Mouse (Mus musculus) frontal cortex, postnatal 10 days (tissue): ENCODE results near the gene Gm26920.
A peak's percentile ranks its signal among the peaks of the same experiment; 100 is the strongest.

Experiments
- DNase-seq, 2 experiments: peaks; one replicate each; pipeline ENCODE4 v3.0.0; 2022; ENCODE audit warnings: low spot score in 2 of 2, mixed read lengths in 1 of 2

Gene Gm26920

DNA sequence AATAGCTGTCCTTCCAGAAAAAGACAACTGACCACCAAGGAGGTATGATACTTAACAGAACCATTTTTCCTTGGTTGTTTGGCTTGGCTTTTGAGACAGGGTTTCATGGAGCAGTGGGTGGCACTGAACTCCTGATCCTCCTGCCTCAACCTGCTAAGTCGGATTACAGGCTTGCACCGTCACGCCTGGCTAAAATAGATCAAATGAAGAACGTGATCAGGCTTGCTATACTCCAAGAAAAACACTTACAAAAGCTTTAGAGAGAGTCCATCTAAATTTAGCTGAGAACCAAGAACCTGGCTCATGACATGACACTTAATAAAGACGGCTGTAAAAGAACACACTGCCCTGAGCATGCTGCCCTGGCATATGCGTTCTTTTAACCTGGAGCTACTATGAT is 29.9 kb downstream of the Gm26920 start:
- DNase-seq, result no peak

DNA sequence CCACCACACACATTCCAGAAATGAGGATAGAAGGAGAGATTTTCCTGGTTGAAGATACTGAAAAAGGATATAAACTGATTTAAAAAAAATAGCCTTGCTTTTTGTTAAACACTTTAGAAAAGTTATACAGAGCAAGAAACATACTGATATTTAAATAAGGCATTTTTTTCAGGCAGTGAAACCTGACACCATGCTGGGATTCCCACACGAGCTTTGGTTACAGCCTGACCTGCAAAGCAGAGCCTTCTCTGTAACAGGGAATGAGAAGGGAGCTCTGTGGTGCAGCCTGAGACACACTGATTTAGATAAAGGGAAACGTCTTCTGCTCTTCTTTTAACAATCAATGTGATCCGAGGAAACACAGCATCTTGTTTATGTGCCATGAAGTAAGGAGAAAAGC is 36.6 kb downstream of the Gm26920 start:
- no peak for DNase-seq

DNA sequence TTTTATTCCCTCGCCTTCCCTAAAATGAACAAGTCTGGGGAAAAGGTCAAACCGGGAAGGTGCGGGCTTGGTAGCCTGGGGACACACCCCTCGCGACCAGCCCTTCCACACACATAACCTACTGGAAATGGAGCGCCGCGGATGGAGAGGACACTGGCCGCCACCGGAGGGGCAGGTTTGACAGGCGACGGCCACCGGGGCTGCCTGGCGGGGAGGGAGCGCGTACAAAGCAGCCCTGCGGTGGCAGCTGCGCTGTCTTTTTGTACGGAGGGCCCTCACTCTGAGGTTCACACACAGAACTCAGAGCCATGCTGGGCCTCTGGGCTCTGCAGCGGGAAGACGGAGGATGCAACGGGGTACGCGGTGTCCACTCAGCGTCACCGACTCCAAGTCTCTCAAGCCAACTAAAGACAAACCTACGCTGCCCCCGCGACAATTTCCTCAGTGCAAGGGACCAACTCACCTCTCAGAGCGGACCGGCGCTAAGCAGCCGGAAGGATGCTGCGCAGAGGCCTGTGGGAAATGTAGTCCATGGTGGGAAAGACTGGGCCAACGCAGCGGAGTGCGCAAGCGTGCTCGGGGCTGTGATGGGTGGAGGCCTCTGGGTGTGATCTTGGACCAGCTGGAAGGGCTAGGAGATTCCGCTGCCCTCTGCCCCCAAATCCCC is 39.2 kb downstream of the Gm26920 start, which contains the start of gene Zfp14:
Gene Zfp14, minus strand, starts transcription at position 499 of the 667 bp plus-strand sequence.
- DNase-seq, result peak; percentile 77 to 88

DNA sequence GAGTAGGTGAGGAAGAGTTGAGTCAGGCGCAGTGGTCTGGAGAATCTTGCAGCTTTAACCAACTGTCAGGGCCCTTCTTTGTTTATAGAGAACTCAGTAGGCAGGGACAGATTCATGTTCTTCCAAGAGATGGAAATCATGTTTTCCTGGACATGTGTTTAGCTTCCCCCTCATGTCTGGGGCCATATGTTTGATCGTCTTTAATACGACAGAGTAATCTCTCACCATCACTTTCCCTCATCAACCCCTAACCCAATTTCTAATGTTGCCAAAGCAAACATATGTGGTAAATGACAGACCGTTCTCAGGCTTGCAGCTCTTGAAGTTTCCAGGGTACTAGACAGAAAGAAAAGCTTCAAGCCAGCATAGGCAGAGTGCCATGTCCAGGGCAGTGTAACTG is 42.1 kb downstream of the Gm26920 start:
- DNase-seq, result no peak

DNA sequence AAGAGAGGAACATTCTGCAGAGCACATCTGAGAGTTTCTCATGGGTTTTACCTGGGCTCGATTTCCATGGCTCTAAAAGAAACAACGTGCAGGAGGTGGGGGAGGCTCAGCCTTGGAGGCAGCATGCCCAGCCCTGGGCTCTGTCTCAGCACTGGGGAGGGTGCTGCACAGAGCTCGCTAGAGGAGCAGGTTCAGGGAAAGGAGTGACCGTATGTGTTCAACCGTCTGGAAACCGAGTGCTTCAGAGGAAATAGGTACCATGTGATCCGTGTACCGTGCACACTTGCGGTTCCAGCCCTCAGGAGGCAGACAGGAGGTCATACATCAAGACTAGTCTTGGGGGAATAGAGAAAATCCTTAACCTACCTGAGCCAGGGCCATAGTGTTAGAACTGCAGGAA is 45.9 kb downstream of the Gm26920 start:
- no peak for DNase-seq

DNA sequence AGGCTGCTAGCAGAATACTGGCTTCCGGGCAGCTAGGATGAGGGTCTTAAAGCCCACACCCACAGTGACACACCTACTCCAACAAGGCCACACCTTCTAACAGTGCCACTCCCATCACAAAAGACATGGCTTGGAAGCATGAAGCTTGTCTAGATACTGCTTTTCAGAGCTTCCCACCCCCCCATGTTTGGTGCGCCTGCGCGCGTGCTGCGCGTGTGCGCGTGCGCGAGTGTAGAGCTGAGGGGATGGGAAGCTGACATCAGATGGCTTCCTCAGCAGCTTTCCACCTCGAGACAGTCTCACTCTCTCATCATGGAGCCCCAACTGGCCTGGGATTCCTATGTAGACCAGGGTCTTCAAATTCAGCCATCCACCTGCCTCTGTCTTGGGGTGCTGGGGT is 55.9 kb downstream of the Gm26920 start:
- DNase-seq, result no peak

DNA sequence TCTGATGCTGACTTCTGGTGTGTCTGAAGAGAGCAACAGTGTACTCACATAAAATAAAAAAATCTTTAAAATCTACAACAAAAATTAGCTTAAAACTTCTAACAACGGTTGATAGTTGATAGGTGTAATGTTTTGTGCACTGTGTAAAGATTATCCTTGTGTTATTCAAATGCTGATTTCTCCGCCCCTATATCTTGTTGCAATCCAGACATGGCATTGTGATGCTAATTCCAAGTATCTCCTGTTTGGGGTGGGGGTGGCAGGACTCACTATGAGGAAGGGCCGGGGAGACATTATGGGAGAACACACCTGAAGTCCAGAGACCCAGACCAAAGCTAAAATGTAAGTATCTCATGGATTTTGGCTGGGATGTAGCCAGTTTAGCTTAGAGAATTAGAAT is 58.8 kb downstream of the Gm26920 start:
- DNase-seq, result no peak

DNA sequence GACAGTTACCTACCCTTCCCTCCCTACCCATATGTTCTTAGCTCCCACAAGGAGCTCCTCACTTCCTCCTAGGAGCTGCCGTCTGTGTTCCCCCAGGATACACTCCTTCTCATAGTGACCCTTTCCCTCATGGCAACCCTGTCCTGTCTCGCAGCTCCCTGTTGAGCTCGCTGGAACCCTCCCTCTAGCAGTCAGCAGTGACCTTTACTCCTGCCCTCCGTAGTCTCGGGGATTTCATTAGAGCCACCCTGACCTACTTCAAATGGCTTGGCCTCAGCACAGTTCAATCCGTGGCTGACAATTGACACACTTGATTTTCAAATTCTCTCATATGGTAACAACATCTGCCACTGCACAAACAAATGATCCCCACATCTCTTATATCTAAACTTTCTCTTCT is 59.5 kb downstream of the Gm26920 start:
- DNase-seq, result no peak

DNA sequence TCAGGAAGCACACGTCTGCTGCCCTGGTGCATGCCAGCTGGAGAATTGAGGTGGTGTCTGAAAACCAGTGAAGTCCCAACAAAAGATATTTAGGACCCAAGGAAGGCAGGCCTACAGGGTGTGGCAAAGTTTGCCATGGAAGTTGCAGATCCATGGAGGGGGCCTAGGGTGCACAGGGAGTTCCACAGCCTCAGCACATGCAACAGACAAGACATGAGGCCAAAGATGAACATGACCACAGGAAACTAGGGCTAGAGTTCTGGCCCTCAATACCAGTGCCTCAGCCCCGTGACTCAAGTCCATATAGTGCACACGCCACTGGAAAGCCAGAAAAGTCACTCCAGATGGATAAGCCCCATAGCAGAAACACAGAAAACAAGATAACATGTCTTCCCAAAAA is 61.6 kb downstream of the Gm26920 start:
- no peak for DNase-seq

DNA sequence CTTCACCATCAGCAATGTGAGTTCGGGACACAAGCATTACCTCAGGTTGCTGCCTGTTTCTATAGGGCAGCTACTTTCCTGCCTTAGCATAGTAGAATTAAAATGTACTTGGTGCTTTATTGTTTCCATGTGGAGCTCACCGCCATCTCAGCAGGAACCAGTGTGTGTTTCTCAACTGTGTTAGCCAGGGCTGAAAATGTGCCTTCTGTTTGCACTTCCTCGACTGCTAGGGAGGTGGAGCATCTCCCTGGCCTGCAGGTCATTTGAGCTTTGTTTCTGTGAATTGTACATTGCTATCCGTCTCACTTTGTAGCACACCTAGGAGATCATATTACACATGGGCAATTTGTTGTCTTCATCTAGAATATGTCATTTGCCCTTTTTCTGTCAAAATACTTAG is 62.9 kb downstream of the Gm26920 start:
- no peak for DNase-seq

DNA sequence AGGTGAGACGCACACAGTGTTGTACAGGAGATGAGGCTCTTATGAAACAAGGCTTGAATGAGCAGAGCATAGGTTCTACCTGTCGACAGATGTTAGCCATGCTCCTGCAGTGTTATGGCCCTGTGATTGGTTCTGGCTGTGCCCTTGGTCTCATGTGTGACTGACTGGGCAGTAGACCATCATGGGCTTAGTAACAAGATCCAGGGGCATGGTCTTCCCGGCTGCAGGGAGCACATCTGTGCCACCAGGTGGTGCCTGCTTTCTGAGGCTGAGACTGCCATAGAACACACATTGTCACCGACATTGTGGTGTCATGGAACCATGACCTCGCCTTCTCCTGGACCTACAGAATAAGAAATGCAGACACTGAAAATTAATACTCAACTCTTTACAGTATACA is 64.9 kb downstream of the Gm26920 start:
- DNase-seq, result no peak

DNA sequence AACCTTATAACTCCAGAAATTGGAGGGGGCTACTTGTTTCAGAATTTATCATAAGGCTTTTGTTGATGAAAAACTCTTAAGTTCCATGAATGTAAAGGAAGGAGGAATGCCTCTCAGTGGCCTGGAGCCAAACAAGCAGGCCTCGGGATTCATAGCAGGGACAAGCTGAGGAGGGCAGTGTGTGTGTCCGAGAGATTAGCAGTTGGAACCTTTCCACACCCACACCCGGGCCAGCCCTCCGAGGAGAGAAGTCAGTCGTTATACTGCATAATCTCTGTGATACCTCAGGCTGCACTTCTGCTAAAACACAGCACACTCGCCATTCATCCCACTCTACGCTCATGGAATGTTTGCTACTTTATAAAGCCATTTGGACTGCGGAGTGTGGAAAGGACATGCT is 66.4 kb downstream of the Gm26920 start:
- no peak for DNase-seq

DNA sequence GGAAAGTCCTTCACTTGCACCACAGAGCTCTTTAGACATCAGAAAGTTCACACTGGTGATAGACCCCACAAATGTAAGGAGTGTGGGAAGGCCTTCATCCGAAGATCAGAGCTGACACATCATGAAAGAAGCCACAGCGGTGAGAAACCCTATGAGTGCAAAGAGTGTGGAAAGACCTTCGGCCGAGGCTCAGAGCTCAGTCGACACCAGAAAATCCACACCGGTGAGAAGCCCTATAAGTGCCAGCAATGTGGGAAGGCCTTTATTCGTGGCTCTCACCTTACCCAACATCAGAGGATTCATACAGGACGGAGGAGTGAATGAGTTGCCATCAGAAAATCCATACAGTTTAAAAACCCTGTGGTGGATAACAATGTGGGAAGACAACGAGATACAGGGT is 66.9 kb downstream of the Gm26920 start:
- no peak for DNase-seq

DNA sequence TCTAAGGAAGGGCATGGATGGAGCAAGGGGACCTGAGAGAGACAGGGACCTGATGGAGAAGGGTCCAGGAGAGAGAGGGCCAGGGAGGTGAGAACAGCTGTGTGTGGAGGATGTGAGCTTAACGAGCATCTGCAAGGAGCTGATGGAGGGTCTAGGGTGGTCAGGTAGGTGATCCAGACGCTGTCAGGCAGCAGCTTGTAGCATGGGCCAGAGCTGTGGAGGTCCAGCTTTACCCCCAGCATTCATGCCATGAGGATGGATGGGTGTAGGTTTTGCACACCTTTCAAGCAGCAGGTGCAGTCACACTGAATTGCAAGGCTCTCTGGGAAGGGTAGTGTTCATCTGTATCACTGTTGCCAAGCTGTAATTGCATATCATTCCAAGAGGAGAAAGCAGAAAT is 70.7 kb downstream of the Gm26920 start:
- DNase-seq, result no peak

DNA sequence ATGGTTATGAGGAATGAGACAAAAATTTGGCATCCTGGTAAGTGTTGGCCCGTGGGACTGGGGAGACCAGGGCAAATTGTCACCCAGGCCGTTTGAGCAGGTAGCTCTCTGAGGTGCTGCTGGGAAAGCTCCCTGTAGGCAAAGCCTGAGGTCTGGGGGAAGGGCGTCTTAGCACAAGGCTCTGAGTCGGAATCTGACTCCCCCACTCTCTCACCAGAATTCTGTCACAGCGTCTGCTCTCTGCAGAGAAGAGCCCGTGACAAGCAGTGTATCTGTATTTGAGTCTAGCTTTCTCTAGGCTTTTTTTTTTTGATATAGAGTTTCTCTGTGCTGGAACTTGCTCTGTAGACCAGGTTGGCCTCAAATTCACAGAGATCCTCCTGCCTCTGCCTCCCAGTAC is 73.0 kb downstream of the Gm26920 start:
- DNase-seq, result no peak

DNA sequence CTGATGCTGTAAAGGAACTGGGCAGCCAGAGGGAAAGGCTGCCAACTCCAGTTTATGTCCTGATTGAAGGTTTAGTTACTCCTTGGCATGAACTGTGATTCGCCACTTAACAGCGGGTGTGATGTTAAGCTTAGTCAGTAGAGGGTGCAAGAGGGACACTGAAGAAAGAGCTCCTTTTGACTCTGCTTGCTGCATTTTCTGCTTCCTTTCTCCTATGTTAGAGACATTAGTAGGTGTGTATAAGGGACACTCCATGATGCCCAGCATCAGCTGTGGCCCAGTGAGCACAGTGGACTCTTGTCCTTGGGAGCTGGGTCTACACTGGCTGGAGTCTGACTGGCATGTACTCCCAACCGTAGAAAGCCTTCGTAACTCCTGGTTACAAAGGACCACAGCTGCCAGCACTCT is 77.2 kb downstream of the Gm26920 start:
- DNase-seq, result peak in 1 of 2 experiments; percentile 39

DNA sequence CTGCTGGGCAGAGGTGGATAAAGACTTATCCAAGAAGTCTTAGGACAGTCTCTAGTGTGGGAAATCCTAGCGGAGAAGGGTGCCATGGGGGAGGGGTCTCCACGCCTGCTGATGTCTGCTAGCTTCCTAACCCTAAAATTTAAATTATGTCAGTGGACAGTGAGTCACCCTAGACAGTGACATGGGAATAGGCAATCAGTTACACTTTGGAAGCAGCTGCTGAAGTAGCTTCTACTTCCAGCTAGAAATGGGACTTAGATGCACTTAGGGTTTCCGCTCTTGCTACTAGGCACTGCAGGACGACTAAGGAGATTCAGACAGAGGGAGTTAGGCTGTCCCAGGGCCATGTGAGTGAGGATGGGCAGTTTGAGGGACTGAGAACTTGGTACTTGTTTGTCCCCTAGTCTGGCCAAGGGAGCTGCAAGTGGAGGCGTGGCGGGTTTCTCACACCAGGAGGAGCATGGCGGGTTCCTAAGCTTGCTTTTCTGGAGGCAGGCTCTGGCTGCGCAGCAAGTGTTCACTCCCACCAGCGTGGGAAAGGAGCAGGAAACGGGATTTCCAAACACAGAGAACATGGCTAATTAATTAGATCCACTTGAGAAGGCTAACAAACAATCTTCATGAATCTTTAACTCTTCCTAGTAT is 79.5 kb downstream of the Gm26920 start:
- DNase-seq, result no peak

DNA sequence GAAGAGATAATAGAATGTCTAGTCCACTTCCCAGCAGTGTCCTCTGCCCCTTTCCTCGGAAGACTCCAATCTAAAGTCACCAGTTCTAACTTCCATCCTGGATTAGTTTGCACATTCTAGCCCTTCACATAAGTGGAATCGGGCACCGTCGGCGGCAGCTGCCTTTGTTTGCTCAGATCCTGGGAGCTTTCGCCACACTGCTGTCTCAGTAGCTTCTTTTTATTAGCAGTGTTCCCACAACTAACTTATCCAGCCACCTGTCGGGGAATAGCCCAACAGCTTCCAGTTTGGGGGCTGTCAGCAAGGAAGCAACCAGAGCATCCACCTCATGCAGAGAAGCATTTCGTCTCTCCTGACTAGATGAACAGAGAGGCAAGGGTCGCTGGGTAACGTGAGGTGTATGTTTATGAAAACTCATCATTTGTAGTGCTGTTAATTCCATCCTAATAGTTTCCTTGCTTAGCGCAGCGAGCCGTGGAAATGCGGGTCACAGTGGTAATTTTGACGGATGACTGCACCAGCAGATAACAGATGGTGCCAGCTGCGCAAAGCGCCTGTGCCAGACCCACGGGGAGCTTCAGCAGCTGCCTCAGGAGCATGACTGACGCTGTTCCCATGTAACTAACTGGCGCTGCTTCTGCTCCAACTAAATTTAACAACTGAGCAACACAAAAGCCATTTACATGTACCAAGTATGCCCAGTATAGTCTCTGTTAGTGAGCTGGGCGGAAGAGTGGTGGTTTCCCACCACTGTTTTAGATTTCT is 80.7 kb downstream of the Gm26920 start:
- DNase-seq, result peak; percentile 27 to 49

DNA sequence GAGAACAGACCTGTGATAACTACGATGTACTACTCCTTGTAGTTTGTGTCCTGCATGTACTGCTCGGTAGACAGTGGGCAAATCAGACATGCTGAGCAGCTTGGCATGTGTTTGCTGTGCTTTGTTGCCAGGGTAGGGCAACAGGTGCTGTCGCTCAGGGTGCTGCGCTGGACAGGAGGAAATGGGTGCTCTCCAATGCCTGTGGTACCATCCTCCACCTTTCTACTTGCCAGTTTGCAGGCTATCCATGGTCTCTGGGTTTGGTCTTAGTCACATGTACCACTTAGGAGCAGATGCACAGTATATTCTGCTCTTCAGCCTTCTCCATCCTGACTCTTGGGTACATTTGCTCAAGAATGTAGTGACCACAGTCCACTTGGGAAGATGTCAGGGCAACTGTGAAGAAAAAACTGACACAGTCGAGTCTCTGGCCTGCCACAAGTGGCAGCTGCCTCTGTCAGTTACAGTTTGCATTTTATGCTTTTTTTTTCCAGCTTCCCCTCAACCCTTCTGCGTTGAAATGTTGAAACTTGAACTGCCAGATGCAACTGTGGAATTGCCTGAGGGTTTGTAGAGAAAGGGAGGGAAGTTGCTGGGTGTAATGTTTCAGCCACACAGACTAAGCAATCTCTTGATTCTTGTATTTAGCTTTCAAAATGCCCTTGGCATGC is 82.1 kb downstream of the Gm26920 start:
- no peak for DNase-seq

DNA sequence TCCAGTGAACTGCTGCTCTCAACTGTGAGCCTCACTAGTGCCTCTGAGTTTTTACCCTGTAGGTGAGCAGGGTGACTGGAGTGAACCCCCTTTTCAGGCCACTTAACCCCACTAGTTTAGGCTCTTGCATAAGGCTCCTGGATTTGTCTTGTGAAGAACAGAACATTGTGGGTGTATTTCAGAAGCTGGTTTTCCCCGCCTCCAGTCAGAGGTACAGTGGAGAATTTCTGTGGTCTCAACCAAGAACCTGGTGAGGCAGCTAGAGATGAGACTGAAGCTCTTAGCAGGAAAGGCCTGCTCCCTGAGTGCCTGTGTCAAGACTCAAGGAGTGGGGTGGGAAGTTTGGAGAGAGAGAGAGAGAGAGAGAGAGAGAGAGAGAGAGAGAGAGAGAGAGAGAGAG is 82.6 kb downstream of the Gm26920 start:
- no peak for DNase-seq
